Mouse (Mus musculus): Measurements from ENCODE around the gene Tas2r109. TPM values are rescaled to one million over a fixed set of nuclear protein-coding genes. Genes with fewer than 3 reads are reported as not detected.
"Not testable (repeated sequence)": the region's sequence is repeated elsewhere in the genome, so short reads cannot be mapped to it uniquely, and the experiment has no call there.

The Tas2r109 gene
- total RNA-seq (2021): not detected
- long read RNA-seq, experiment 1: 0 reads
- long read RNA-seq, experiment 2: 0 reads

GRCm38 (mm10) chr6:132980865-132981264, at the start of gene Tas2r109:
Tas2r109 (minus strand) TSS chr6:132980965.
- intact Hi-C loops (cut with DNase I): no loop called here

GRCm38 (mm10) chr6:132957819-132958218, 22.9 kb downstream of the Tas2r109 start, which contains the start of gene Tas2r131:
Tas2r131 (minus strand) TSS chr6:132957919.
- no peak for DNase-seq (ENCODE audit: low spot score in 2 of 2)
- intact Hi-C loops (cut with DNase I): no loop called here

More at GRCm38 (mm10) chr6:132980865-132981264, at the start of gene Tas2r109:
- DNase-seq (ENCODE audit: low spot score in 2 of 2): no peak

- no peak for DNase-seq (ENCODE audit: low spot score in 2 of 2)
- intact Hi-C loops (cut with DNase I): no loop called here
Observed at GRCm38 (mm10) chr6:132950802-132951201, 30.0 kb downstream of the Tas2r109 start, which contains the start of gene Tas2r129. Tas2r129 (plus strand) TSS chr6:132951102.

GRCm38 (mm10) chr6:132941376-132941775, 39.4 kb downstream of the Tas2r109 start:
- DNase-seq (ENCODE audit: low spot score in 2 of 2); intact Hi-C loops (cut with DNase I): not testable (repeated sequence)

Other genes starting within 250 kb of the Tas2r109 start
- gene Tas2r115, start 242.9 kb downstream of the Tas2r109 start, total RNA-seq (2021): not detected
- gene Tas2r124, start 226.2 kb downstream of the Tas2r109 start, total RNA-seq (2021): not detected
- gene Tas2r102, start 218.8 kb downstream of the Tas2r109 start, total RNA-seq (2021): not detected
- not detected for gene Tas2r136, start 202.8 kb downstream of the Tas2r109 start, total RNA-seq (2021)
- not detected for gene Tas2r117, start 178.1 kb downstream of the Tas2r109 start, total RNA-seq (2021)
- not detected for gene Tas2r123, start 133.8 kb downstream of the Tas2r109 start, total RNA-seq (2021)
- gene Tas2r116, start 125.5 kb downstream of the Tas2r109 start, total RNA-seq (2021): not detected
- not detected for gene Tas2r110, start 113.0 kb downstream of the Tas2r109 start, total RNA-seq (2021)
- not detected for gene Tas2r113, start 88.0 kb downstream of the Tas2r109 start, total RNA-seq (2021)
- not detected for gene Tas2r125, start 71.3 kb downstream of the Tas2r109 start, total RNA-seq (2021)
- not detected for gene Tas2r129, start 29.9 kb downstream of the Tas2r109 start, total RNA-seq (2021)
- not detected for gene Tas2r131, start 23.0 kb downstream of the Tas2r109 start, total RNA-seq (2021)
- not detected for gene Tas2r103, start 56.1 kb upstream of the Tas2r109 start, total RNA-seq (2021)
- not detected for gene Tas2r140, start 74.9 kb upstream of the Tas2r109 start, total RNA-seq (2021)
- 10 to 100 TPM; 78.7 to 84.7 TPM for gene Smim10l1, start 123.9 kb upstream of the Tas2r109 start, total RNA-seq (2021)